Mouse (Mus musculus) right cerebral cortex, postnatal 10 days (tissue): Measurements from ENCODE around the gene Ddx28.
A peak's percentile ranks its signal among the peaks of the same experiment; 100 is the strongest.

ENCODE experiments used
- DNase-seq, 2 experiments: peaks; one replicate each; pipeline ENCODE4 v3.0.0; 2021; ENCODE audit warnings: low spot score in 2 of 2

The Ddx28 gene

DNA sequence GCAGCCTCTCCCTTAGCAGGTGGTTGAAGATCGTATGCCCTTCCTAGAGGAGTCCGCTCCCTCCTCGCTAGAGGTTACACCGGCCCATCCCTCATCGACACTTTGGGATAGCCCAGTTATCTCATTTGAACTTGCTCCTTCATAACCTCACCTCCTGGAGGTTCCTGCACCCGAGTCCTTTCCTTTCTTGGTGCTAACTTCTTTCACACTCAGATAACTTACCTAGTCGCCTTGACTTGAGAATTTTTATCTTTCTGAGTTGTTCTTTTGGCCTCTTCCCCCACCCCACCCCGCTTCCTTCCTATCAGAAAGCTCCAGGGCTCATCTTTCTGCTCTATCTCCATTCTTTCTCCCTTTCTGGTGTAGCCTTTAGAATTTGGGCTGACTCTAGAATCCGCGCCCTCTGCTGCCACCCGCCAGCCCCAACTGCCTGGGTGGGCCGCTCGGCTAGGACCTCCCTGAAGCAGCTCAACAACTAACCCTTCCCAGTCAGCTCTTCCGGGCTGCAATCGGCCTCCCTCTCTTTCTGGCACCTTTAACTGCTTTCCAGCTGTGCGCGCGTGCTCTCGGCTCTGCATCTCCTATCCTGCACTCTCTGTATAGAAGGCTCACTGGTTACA, 44.9 kb downstream of the Ddx28 start:
- no peak for DNase-seq

DNA sequence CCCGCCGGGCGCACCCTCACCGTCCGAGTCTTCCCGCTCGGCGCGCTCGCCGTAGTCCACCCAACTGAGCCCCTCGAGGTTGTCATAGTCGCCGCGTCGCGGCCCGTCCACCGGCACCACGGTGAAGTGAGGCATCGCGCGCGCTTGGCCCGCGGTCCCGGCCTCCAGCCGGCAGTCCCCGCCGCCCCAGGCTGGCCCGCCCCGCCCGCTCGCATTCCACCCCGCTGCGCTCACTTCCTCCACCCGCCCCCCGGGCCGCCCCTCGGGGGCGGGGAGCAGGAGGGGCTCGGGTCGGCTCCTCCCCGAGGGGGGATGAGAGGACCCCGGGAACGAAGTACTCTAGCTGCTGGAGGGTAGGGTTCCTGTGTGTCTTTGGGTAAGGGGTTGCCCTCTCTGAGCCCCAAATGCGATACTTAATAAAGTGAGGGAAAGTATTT, 45.8 kb downstream of the Ddx28 start, which contains the start of gene Slc12a4:
Slc12a4 (minus strand) TSS at position 193 of the 437 bp plus-strand sequence.
- peak; percentile 59 to 77 for DNase-seq

DNA sequence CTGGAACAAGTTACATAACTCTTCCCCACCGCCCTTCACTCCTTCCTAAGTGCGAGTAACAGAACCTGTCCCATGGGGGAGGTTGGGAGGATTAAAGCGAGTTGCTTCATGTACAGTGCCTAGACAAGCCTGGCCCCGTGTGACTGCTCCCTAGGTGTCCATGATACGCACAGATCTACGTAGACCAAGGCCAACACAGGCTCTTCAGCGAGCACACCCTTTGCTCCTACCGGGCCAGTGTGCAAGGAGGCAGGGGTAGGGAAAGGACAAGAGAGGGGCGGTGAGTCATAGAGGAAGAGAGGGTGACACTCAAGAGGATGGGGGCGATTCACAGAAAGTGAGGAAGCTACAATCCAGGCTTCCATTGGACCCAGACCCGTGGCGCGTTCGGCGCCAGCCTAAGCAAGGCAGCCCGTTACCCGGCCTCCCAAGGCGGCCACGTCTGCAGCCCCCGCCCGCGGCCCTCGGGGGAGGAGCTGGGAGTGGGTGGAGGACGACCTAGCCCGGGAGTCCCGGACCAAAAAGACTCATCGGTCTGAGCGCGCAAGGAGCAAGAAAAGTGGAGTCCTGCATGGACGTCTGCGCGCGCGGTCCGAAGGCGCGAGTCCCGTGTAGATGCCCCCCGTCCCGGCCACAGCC, 46.3 kb downstream of the Ddx28 start:
- peak in 1 of 2 experiments; percentile 45 for DNase-seq

DNA sequence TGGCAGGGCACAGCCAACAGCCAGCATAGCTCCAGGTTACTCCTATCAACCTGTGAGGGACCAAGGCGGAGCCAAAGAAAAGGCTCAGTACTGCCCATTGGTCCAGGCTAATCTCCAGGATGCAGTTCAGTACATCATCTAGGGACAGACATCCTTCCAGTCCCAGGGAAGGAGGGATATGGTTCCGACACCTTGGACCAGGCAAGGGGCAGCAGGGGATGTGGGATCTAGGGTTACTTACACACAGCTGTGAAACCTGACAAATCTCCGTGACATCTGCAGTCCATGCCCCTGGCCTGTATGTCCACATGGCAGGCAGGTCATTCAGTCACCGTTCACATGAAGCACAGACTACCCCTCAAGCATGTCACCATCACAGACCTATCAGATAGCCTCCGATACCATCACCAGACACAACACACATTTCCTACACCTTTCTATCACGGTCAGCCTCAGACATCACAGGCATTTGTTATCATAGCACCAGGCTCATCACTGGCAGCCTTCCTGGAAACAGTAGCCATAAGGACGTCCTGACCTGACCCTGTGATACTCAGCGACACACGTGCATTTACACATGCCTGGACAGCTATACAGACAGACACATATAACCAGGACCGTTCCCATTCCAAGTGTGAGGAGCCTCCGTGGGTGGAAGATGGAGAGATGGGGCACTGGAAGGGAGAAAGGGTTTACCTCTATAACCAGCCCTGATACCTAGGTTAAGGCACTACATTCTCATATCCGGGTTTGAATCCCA, 47.0 kb downstream of the Ddx28 start:
- DNase-seq: no peak

DNA sequence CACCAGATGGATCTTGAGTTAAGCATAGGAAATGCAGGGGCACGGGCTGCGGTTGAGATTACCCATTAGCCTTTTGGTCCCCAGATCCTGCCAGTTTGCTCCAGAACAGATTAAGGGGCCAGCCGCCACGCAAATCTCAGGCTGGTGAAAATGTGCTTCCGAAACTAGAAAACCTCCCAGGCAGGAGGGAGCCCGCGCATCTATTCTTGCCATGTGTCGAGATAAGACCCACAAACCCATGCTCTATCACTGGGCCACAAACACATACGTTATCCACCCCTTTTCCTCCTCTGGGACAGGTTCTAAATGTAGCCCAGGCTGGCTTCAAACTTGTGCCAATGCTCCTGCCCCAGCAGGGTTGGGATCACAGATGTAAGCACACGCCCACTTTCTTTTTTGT, 50.1 kb downstream of the Ddx28 start:
- no peak for DNase-seq

DNA sequence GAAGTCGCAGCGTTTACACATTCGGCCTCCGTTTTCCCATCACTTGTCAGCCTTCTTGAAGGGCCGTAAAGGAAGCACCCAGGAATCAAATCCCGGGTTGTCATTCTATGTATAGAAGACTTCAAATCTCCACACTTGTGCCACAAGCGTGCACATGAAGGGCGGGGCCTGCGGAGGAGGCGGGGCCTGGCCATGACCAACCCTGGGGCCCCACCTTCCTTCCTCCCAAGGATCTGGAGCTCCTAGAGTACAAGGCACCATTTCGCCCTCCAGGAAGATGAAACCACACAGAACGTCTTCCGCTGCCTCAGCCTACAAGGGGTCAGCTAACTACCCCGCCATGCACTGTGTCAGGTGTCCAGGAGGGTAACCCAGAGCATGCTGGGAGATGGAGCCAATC, 50.6 kb downstream of the Ddx28 start:
- DNase-seq: peak in 1 of 2 experiments; percentile 13
